Mouse (Mus musculus) right cerebral cortex, postnatal 14 days (tissue): ENCODE measurements around the gene Klf7.
"Not testable (repeated sequence)": the region's sequence is repeated elsewhere in the genome, so short reads cannot be mapped to it uniquely, and the experiment has no call there.

Experiments
- DNase-seq: peaks from one replicate; pipeline ENCODE4 v3.0.0; 2022

The Klf7 gene

DNA sequence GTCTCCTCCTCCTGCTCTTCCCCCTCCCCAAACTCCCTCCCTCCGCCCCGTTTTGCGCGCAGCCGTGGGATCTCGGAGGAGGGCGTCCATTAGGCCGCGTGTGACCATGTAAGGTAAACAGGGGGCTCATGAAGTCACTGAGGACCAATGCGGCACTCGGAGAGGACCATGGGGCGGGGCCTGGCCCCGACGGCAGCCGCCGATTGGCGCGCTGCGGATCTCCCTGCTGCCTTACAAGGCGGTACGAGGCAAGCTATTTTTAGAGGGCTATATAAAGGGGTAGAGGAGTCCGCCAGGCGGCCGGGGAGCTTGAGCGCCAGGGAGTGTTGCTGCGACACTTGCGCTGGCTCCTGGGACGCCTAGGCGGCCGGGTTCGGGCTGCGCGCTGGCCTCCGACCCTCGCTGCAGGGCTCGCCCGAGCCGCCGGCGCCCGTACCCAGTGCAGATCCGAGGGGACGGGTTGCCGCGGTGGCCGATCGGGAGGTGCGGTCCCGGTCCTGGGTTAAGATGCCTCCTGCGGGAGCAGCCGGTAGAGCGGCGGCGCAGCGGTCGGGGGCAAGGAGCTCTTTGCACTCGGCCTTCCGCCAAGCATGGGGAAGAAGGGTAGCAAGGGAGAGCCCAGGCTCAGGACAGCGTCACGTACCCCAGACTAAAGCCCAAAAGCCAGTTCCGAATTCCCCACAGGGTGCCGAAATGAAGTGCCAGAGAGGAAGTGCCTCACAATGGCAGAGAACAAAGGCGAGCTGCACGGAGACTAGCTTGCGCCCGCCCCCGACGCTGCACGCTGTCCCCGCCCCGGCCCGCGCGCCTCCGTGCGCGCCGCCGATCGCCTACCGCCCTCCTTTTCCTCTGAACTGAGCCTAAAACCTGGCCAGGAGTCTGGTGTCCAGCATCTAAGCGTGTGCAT lies at the start of gene Klf7:
Gene Klf7, minus strand, starts transcription at position 724 of the 907 bp plus-strand sequence.
- DNase-seq = peak; percentile 93

DNA sequence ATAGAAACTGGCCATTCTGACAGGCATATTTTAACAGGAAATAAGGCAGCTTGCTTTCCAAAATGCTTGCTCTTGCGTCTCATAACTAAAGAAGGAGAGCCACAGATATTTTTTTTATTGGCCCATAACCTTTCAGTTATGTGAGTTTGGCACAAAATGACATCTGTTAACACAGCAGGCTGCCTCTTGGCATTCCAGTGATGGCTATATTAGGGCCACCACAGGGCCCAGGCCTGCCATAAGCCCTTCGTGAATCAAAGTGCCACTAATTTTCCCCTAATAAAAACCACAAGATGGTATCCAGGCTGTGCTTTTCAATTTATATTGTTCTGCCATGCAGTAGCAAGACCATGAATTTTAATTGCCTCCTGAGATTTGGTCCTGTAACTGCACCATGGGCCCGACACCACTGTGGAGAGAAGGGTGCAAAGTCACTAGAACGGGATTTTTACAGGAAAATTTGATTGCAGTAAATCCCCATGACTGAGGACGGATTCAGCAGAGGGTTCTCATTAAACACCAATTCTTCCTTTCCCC lies 42.5 kb upstream of the Klf7 start:
- DNase-seq = no peak

- DNase-seq = no peak
These were observed 36.7 kb upstream of the Klf7 start for GRCm38 (mm10) chr1:64158766-64159165.

DNA sequence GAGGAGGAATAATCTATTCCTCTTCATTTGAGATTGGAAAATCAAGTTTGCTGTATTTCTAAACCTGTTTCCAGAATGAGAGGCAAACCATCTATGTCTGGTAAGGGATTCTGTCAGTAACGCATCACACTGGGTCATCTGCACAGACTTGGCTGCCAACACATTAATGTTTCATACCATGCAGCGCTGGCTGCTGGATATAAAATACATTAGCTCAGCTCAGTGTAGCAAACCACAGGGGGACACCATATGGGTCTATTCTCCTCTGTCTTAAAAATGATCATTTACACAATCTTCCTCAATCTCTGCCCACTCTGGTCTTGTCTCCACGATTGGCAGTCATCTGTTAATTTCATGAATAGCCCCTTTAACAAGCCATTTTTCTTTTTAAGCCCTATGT lies 27.1 kb upstream of the Klf7 start:
- no peak for DNase-seq

GRCm38 (mm10) chr1:64142691-64143445 lies 20.8 kb upstream of the Klf7 start:
- no peak for DNase-seq

DNA sequence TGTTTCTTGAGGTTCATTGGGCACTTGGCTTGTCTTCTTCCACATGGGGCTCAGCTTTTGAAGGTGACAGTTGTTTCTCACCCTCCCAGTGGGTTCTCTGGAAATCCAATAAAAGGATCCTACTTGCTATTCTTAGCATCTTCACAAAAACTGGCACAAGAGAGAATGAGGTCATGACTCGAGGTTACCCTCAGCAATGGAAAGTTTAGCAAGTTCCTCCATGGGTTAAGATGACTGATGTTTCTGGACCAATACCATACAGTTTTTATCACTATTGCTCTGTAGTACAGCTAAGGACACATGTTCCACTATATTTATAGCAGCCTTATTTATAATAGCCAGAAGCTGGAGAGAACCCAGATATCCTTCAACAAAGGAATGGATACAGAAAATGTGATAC lies 12.4 kb upstream of the Klf7 start:
- no peak for DNase-seq

GRCm38 (mm10) chr1:64126822-64127221 lies 4.7 kb upstream of the Klf7 start:
- DNase-seq = no peak

GRCm38 (mm10) chr1:64122466-64122830 lies 366 bp upstream of the Klf7 start:
- no peak for DNase-seq

- DNase-seq = peak; percentile 38
These were observed 1.1 kb downstream of the Klf7 start for GRCm38 (mm10) chr1:64120811-64121515.

DNA sequence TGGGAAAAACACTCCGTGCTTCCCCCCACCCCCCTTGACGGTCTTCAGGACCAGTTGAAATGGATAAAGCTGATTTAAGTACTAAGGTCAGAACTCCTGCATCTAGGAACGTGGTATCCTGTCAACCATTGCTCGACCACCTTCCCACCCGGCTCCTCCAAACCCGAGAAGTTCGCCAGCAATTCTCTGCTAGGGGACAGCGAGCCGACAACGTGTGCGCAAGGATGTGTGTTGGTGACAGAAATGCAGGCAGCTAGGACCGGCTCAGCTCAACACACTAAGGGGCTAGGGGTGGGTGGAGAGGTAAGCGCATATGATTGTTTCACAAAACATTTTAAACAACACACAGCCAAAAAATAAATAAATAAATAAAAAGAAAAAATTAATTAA lies 1.7 kb downstream of the Klf7 start:
- peak; percentile 34 for DNase-seq

GRCm38 (mm10) chr1:64119851-64120250 lies 2.2 kb downstream of the Klf7 start:
- peak; percentile 16 for DNase-seq

- peak; percentile 18 for DNase-seq
These were observed 2.7 kb downstream of the Klf7 start for GRCm38 (mm10) chr1:64119358-64119794.

DNA sequence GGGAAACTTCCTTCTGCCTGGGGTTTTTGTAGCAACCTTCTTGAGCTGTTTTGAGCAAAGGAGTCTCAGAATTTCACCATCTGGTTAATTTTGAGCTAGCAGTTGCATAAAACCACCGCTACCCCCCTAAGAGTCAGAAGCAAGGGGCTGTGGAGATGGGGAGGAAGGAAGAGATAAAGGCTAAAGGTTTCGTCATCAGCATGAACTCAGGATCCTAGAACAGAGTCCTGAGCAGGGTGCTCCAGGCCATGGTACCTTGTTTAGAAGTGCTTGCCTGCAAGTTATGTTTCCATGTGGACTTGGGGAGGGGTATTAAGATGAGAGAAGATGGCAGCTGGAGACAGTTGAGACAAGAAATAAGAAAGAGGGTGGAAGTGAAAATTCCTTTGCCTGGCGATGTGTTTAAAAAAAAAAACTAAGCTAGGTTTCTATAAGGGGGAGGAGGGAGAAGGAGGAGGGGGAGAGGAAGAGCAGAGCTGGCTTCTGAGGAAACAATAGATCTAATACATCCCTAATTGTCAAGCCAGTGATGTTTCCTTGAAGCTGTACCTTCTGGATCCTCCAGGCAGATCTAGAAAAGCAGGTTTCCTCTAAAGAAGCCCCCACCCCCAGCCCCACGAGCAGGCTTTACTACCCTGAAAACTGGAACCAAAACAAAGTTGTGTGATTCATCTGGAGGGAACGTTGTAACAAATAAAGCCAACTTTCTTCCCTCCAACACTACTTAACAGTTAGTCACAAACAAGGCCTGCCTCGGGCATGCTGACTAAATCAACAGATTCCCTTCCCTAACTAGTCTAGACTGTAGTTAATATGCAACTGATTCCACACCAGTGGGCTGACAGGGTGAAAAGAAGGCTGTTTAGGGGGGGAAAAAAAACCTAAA lies 3.6 kb downstream of the Klf7 start:
- no peak for DNase-seq

GRCm38 (mm10) chr1:64117478-64118284 lies 4.4 kb downstream of the Klf7 start:
- DNase-seq = no peak

DNA sequence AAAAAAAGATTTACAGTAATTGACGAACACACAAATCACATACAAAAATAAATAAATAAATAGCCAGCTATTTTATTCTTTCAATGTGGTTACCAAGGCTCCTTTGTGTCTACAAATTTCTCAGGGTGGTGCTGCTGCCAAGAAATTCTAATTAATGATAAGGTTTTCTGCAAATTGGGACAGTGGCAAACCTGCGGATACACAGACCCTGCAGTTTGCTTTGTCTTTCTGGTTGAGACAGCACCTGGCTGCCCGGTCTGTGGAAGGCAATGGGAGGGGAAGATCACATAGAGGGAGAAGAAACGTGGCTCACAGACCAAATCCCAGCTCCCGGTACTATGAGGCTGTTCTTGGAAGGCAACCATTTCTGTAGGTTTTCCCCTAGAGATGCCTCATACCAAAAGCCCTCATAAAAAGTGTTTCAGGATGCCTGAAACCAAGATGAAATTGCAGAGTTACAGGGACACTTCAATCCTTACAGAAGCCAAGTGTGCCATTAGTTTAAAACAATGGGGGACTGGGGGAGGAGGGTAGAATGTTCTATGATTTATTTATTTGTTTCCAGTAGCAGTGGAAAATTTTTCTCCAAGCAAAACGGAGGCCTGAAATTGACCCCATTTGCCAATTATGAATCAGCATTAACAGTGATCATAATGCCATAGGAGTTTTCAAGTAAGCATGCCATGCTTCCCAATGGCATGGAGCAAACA lies 5.2 kb downstream of the Klf7 start:
- no peak for DNase-seq

DNA sequence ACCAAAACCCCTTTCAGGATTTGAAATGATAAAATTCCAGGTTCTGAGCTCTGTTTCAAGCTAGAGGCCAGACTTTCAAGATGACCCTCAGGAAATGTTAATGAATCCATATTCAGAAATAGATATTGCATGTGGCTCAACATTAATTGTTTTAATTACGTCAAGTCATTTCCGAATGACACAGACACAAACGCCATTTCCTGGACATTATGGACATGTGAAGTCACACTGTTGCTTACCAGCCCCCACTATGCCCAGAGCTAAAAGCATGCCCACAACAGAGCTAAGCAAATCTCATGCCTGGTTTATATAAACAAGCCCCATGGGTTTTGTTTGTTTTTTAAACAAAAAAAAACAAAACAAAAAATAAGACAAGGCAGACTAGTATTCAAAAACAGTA lies 7.5 kb downstream of the Klf7 start:
- DNase-seq = no peak

GRCm38 (mm10) chr1:64108653-64109052 lies 13.4 kb downstream of the Klf7 start:
- not testable (repeated sequence) for DNase-seq

DNA sequence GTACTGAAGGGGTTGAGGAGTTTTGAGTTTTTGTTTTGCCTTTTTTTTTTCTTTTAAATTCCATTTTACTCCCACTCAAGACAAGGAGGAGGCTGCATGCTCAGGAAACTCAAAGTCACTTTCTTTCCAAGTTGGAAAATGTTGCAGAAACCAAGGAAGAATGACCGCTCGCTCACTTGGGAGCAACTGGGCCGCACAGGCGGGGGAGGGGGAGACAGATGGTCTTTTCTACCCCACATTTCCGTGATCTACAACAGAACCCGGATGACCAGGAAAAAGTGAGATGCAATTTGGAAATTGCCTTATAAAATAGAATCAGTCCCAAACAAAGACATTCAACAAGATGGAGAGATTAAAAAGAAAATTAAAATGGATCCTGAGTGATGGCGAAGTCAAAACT lies 14.6 kb downstream of the Klf7 start:
- no peak for DNase-seq

DNA sequence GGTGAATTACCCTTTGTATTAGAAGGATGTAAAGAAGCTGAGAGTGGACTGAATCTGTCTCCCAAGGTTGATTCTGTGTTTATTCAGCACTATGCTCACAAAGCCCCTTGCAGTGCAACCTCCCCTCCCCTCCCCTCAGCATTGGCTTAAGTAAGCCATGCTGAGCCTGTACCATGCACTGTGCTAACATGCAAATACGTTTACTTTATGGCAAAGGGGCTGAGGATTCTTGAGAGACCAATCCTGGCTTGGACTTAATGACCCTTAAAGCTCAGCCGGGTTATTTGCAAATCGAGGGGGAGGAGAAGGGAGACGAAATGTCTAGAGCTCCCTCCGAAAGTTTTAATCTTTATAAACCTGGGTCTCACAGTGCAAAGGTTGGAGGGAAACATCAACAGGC lies 16.0 kb downstream of the Klf7 start:
- no peak for DNase-seq

- no peak for DNase-seq
These were observed 16.9 kb downstream of the Klf7 start for GRCm38 (mm10) chr1:64105181-64105646.
